Mouse (Mus musculus) bone marrow macrophage, adult 2 months (primary cell): Measurements from ENCODE around the gene Shmt2.

ENCODE experiments used
- CTCF ChIP-seq: IDR thresholded peaks from 2 replicates; pipeline ENCODE4 v1.5.1; 2012; ENCODE audit warnings: low read depth, mild to moderate bottlenecking, low read length, moderate library complexity
- POLR2A ChIP-seq: IDR thresholded peaks from 2 replicates; pipeline ENCODE4 v1.6.1; 2012; ENCODE audit warnings: mild to moderate bottlenecking, low read depth, low read length, borderline replicate concordance

- TF ChIP-seq POLR2A (no peak), CTCF (no peak)
Measured at GRCm38 (mm10) chr10:127472722-127473121, 49.5 kb downstream of the Shmt2 start.
